Comparison of ENCODE assay signal across 27 mouse cellular contexts in the genomic region with DNA sequence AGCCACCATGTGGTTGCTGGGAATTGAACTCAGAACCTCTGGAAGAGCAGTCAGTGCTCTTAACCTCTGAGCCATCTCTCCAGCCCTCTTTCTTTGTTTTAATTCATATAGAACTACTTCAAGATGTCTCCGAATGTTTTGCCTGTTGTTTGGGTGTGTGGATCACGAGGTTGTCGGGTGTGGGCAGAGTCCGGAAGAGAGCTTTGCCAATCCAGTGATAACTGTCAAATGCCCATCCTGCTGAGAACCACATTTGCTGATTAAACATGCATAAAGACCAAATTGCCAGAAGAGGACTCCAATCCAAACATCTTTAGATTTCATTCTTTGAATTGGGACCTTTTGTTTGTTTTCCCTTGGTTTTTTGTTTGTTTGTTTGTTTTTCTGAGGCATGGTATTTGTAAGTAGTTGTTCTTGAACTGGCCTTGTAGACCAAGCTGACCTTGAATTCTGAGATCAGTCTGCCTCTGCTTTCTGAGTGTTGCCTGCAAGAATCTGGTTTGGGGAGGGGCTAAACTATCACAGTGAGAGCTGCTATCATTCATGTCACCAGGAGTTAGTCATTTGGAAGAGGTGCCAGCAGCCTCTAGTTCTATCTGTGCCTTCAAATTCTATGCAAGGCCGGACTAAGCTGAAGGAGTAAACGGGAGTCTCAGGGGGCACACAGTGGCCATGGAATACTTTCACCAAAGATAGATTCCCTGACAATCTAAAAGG. TPM values are rescaled to one million over a fixed set of nuclear protein-coding genes. Genes with fewer than 3 reads are reported as not detected.
DNase-seq lines count a peak whose midpoint lies in the region; ATAC-seq and TF ChIP-seq lines count a peak whose summit lies in the region.
"Had no signal": no experiment of that assay in that cellular context is flagged by ENCODE, and none has a peak within 500 bp of the region (broad histone marks: within the 10 kb centered on the region; RNA-seq: fewer than 3 reads in every experiment).

No protein-coding gene starts in this region.

- H3K27ac ChIP-seq in liver, adult 2 months (replicated peaks; ENCODE audit: insufficient read depth, low read depth, low read length), result no peak overlapping the region
- H3K27ac ChIP-seq: embryonic facial prominence, embryonic 10.5 days; forebrain, embryonic 10.5 days; gastrocnemius, adult 2 months; heart, embryonic 15.5 days; hindbrain, embryonic 13.5 days; intestine, embryonic 15.5 days had no signal

- 62% methylated on average over 6 of the region's 6 CpGs for WGBS in liver, adult 2 months

- H3K27me3 ChIP-seq in liver, adult 2 months (ENCODE audit: control insufficient read depth, insufficient read depth, low read length), result no peaks in the 10 kb centered on the region
- H3K27me3 ChIP-seq: heart, embryonic 15.5 days; hindbrain, embryonic 13.5 days; intestine, embryonic 15.5 days had no signal

- H3K79me2 ChIP-seq in liver, adult 2 months (ENCODE audit: control insufficient read depth, insufficient read depth, low read length), result no peaks in the 10 kb centered on the region

- peaks cover 17% of the 10 kb centered on the region for H3K4me1 ChIP-seq in liver, adult 2 months (ENCODE audit: control insufficient read depth, insufficient read depth, low read length)
- H3K4me1 ChIP-seq: embryonic facial prominence, embryonic 10.5 days; forebrain, embryonic 10.5 days; heart, embryonic 15.5 days; hindbrain, embryonic 13.5 days; intestine, embryonic 15.5 days had no signal

- no peak for TF ChIP-seq CTCF in liver, adult 2 months (IDR thresholded peaks at IDR 0.05; ENCODE audit: low read depth, low read length)

- H3K9ac ChIP-seq in liver, adult 2 months (ENCODE audit: low read depth, low read length), result no peak overlapping the region
- H3K9ac ChIP-seq: heart, embryonic 15.5 days; hindbrain, embryonic 13.5 days; intestine, embryonic 15.5 days had no signal

- peak; percentile 60 for DNase-seq in adrenal gland, adult 2 months
- no peak for DNase-seq in adrenal gland, adult 8-10 months
- peak; percentile 47 for DNase-seq in liver, adult 2 months (ENCODE audit: extremely low read depth, low read depth, low spot score)
- DNase-seq in liver, result no peak
- no peak for DNase-seq in cerebellum, postnatal 25 days
- DNase-seq: cerebellum, adult 11 months; cerebellum, adult 9-10 months; cerebellum, postnatal 36 days; gastrocnemius, adult 2 months; gastrocnemius, postnatal 36 days; heart, adult 18-20 months; heart, postnatal 14 days; kidney, adult 18-20 months had no signal

- H3K4me3 ChIP-seq in liver, adult 2 months (ENCODE audit: insufficient read depth, low read depth, low read length), result no peak overlapping the region
- H3K4me3 ChIP-seq: embryonic facial prominence, embryonic 10.5 days; erythroblast, embryonic 14.5 days; forebrain, embryonic 10.5 days; gastrocnemius, adult 2 months; heart, embryonic 15.5 days; hindbrain, embryonic 13.5 days; intestine, embryonic 15.5 days had no signal

- peak; percentile 77 for ATAC-seq in megakaryocyte progenitor cell, adult 5-6 weeks (replicated peaks; ENCODE audit: poor library complexity)
- no peak for ATAC-seq in erythroblast, adult 5-6 weeks (replicated peaks; ENCODE audit: low FRiP score, poor library complexity, severe bottlenecking)
- ATAC-seq: forebrain, embryonic 14.5 days; intestine, embryonic 15.5 days had no signal

- TF ChIP-seq POLR2A in liver, adult 2 months (IDR thresholded peaks at IDR 0.05; ENCODE audit: extremely low read depth, insufficient read depth, low read length), result no peak

- H3K36me3 ChIP-seq in liver, adult 2 months (ENCODE audit: control insufficient read depth, insufficient read depth, low read length), result no peaks in the 10 kb centered on the region
- H3K36me3 ChIP-seq: embryonic facial prominence, embryonic 10.5 days; forebrain, embryonic 10.5 days; heart, embryonic 15.5 days; hindbrain, embryonic 13.5 days; intestine, embryonic 15.5 days had no signal

RNA-seq across cellular contexts. Expression of a gene that starts 3.9 kb away (rescaled TPM):
- total RNA-seq in adrenal gland, adult 2 months (2021), result 10 to 100 TPM in 1 of 2 experiments, not detected in 1; 18.6 TPM
- polyA plus RNA-seq in adrenal gland, adult 2 months (2012; rRNA removed), result not detected in 2 replicates
- 1 to 10 TPM in 2 of 4 experiments, not detected in 2; 6.1 to 7.5 TPM for total RNA-seq in adrenal gland, adult 8-10 months (2022)
- 106 and 182 TPM in 2 replicates for total RNA-seq in liver, adult 2 months (2014; rRNA removed)
- polyA plus RNA-seq in liver, adult 2 months (2012; rRNA removed), result 22.4 and 26.3 TPM in 2 replicates
- not detected in 2 replicates for total RNA-seq in megakaryocyte progenitor cell, adult 5-6 weeks (2015)
- not detected in 2 replicates for total RNA-seq in megakaryocyte progenitor cell, adult 5-6 weeks (2017)
- not detected in 2 replicates for total RNA-seq in erythroblast, adult 5-6 weeks (2015; ENCODE audit: low replicate concordance)
- not detected in 2 replicates for total RNA-seq in erythroblast, adult 5-6 weeks (2017; ENCODE audit: low replicate concordance)
- total RNA-seq: ES-E14; gastrocnemius, adult 2 months; gastrocnemius, postnatal 36 days; heart, postnatal 14 days; hematopoietic stem cell, adult 5-6 weeks had no signal
- polyA plus RNA-seq: brain, embryonic 14.5 days; embryonic facial prominence, embryonic 10.5 days; erythroblast, embryonic 14.5 days; forebrain, embryonic 10.5 days; forebrain, embryonic 14.5 days; heart, embryonic 11.5 days; heart, embryonic 15.5 days; hindbrain, embryonic 13.5 days had no signal

RNA-seq across cellular contexts. Expression of a gene that starts 16.3 kb away (rescaled TPM):
- total RNA-seq in adrenal gland, adult 2 months (2021), result not detected
- polyA plus RNA-seq in adrenal gland, adult 2 months (2012; rRNA removed), result not detected in 2 replicates
- total RNA-seq in adrenal gland, adult 8-10 months (2022), result not detected
- not detected in 2 replicates for total RNA-seq in liver, adult 2 months (2014; rRNA removed)
- not detected in 2 replicates for polyA plus RNA-seq in liver, adult 2 months (2012; rRNA removed)
- not detected in 2 replicates for total RNA-seq in megakaryocyte progenitor cell, adult 5-6 weeks (2015)
- total RNA-seq in megakaryocyte progenitor cell, adult 5-6 weeks (2017), result not detected in 2 replicates
- total RNA-seq in erythroblast, adult 5-6 weeks (2015; ENCODE audit: low replicate concordance), result not detected in 2 replicates
- not detected in 2 replicates for total RNA-seq in erythroblast, adult 5-6 weeks (2017; ENCODE audit: low replicate concordance)
- total RNA-seq: gastrocnemius, adult 2 months; gastrocnemius, postnatal 36 days; heart, adult 18-20 months; heart, postnatal 14 days; hematopoietic stem cell, adult 5-6 weeks had no signal
- polyA plus RNA-seq: embryonic facial prominence, embryonic 10.5 days; embryonic facial prominence, embryonic 14.5 days; erythroblast, embryonic 14.5 days; forebrain, embryonic 10.5 days; heart, embryonic 11.5 days; heart, embryonic 15.5 days; intestine, embryonic 15.5 days had no signal

RNA-seq across cellular contexts. Expression of a gene that starts 24.3 kb away (rescaled TPM):
- not detected for total RNA-seq in adrenal gland, adult 2 months (2021)
- not detected in 2 replicates for polyA plus RNA-seq in adrenal gland, adult 2 months (2012; rRNA removed)
- total RNA-seq in adrenal gland, adult 8-10 months (2022), result not detected
- total RNA-seq in liver, adult 2 months (2014; rRNA removed), result not detected in 2 replicates
- polyA plus RNA-seq in liver, adult 2 months (2012; rRNA removed), result not detected in 2 replicates
- total RNA-seq in megakaryocyte progenitor cell, adult 5-6 weeks (2015), result not detected in 2 replicates
- not detected in 2 replicates for total RNA-seq in megakaryocyte progenitor cell, adult 5-6 weeks (2017)
- total RNA-seq in erythroblast, adult 5-6 weeks (2015; ENCODE audit: low replicate concordance), result not detected in 2 replicates
- not detected in 2 replicates for total RNA-seq in erythroblast, adult 5-6 weeks (2017; ENCODE audit: low replicate concordance)
- total RNA-seq: ES-E14; gastrocnemius, adult 2 months; gastrocnemius, postnatal 36 days; heart, adult 18-20 months; heart, postnatal 14 days; hematopoietic stem cell, adult 5-6 weeks had no signal
- polyA plus RNA-seq: brain, embryonic 14.5 days; embryonic facial prominence, embryonic 10.5 days; embryonic facial prominence, embryonic 14.5 days; erythroblast, embryonic 14.5 days; forebrain, embryonic 10.5 days; forebrain, embryonic 14.5 days; heart, embryonic 11.5 days; heart, embryonic 15.5 days; hindbrain, embryonic 13.5 days; intestine, embryonic 15.5 days had no signal

RNA-seq across cellular contexts. Expression of a gene that starts 26.9 kb away (rescaled TPM):
- not detected for total RNA-seq in adrenal gland, adult 2 months (2021)
- polyA plus RNA-seq in adrenal gland, adult 2 months (2012; rRNA removed), result 0.08 TPM in 1 of 2 replicates, not detected in the other
- not detected for total RNA-seq in adrenal gland, adult 8-10 months (2022)
- total RNA-seq in liver, adult 2 months (2014; rRNA removed), result not detected in 2 replicates
- not detected in 2 replicates for polyA plus RNA-seq in liver, adult 2 months (2012; rRNA removed)
- total RNA-seq in megakaryocyte progenitor cell, adult 5-6 weeks (2015), result not detected in 2 replicates
- total RNA-seq in megakaryocyte progenitor cell, adult 5-6 weeks (2017), result not detected in 2 replicates
- total RNA-seq in erythroblast, adult 5-6 weeks (2015; ENCODE audit: low replicate concordance), result not detected in 2 replicates
- not detected in 2 replicates for total RNA-seq in erythroblast, adult 5-6 weeks (2017; ENCODE audit: low replicate concordance)
- total RNA-seq: gastrocnemius, adult 2 months; gastrocnemius, postnatal 36 days; heart, adult 18-20 months; heart, postnatal 14 days; hematopoietic stem cell, adult 5-6 weeks had no signal
- polyA plus RNA-seq: erythroblast, embryonic 14.5 days had no signal

RNA-seq across cellular contexts. Expression of a gene that starts 37.1 kb away (rescaled TPM):
- not detected for total RNA-seq in adrenal gland, adult 2 months (2021)
- polyA plus RNA-seq in adrenal gland, adult 2 months (2012; rRNA removed), result not detected in 2 replicates
- not detected for total RNA-seq in adrenal gland, adult 8-10 months (2022)
- not detected in 2 replicates for total RNA-seq in liver, adult 2 months (2014; rRNA removed)
- not detected in 2 replicates for polyA plus RNA-seq in liver, adult 2 months (2012; rRNA removed)
- not detected in 2 replicates for total RNA-seq in megakaryocyte progenitor cell, adult 5-6 weeks (2015)
- total RNA-seq in megakaryocyte progenitor cell, adult 5-6 weeks (2017), result not detected in 2 replicates
- not detected in 2 replicates for total RNA-seq in erythroblast, adult 5-6 weeks (2015; ENCODE audit: low replicate concordance)
- not detected in 2 replicates for total RNA-seq in erythroblast, adult 5-6 weeks (2017; ENCODE audit: low replicate concordance)
- total RNA-seq: gastrocnemius, adult 2 months; gastrocnemius, postnatal 36 days; heart, adult 18-20 months; heart, postnatal 14 days; hematopoietic stem cell, adult 5-6 weeks had no signal
- polyA plus RNA-seq: brain, embryonic 14.5 days; embryonic facial prominence, embryonic 10.5 days; embryonic facial prominence, embryonic 14.5 days; erythroblast, embryonic 14.5 days; forebrain, embryonic 10.5 days; forebrain, embryonic 14.5 days; heart, embryonic 11.5 days; heart, embryonic 15.5 days; hindbrain, embryonic 13.5 days; intestine, embryonic 15.5 days had no signal

Comparison
In these comparisons a context has a peak if more than half of its experiments do, and no peak if none do; other contexts are left out.
1. DNase-seq: peak in adrenal gland, adult 2 months (single experiment) and liver, adult 2 months (single experiment); none in adrenal gland, adult 8-10 months (single experiment), liver (single experiment) and cerebellum, postnatal 25 days (0 of 2).